Mouse (Mus musculus): ENCODE data around the gene Anapc5.

The Anapc5 gene

GRCm38 (mm10) chr5:122767283-122767682 is 53.9 kb downstream of the Anapc5 start:
- peak in 1 of 2 experiments; percentile 56 for DNase-seq

GRCm38 (mm10) chr5:122764032-122764464 is 57.1 kb downstream of the Anapc5 start:
- DNase-seq = peak; percentile 78 to 88

GRCm38 (mm10) chr5:122763271-122764031 is 57.7 kb downstream of the Anapc5 start:
- peak; percentile 63 to 69 for DNase-seq

GRCm38 (mm10) chr5:122756680-122757079 is 64.5 kb downstream of the Anapc5 start:
- peak; percentile 87 to 88 for DNase-seq

GRCm38 (mm10) chr5:122756144-122756543 is 65.0 kb downstream of the Anapc5 start:
- DNase-seq = no peak

GRCm38 (mm10) chr5:122755620-122756019 is 65.5 kb downstream of the Anapc5 start:
- DNase-seq = no peak

GRCm38 (mm10) chr5:122754477-122754876 is 66.7 kb downstream of the Anapc5 start:
- no peak for DNase-seq

- DNase-seq = no peak
These were observed 73.2 kb downstream of the Anapc5 start for GRCm38 (mm10) chr5:122747950-122748349.

GRCm38 (mm10) chr5:122743880-122744422 is 77.2 kb downstream of the Anapc5 start:
- DNase-seq = no peak
